Mouse (Mus musculus): ENCODE data around the gene Atf6b. TPM values are rescaled to one million over a fixed set of nuclear protein-coding genes. Genes with fewer than 3 reads are reported as not detected.

The Atf6b gene
- polyA plus RNA-seq, 1 experiment from 2014 or later, result 73.5 TPM

DNA sequence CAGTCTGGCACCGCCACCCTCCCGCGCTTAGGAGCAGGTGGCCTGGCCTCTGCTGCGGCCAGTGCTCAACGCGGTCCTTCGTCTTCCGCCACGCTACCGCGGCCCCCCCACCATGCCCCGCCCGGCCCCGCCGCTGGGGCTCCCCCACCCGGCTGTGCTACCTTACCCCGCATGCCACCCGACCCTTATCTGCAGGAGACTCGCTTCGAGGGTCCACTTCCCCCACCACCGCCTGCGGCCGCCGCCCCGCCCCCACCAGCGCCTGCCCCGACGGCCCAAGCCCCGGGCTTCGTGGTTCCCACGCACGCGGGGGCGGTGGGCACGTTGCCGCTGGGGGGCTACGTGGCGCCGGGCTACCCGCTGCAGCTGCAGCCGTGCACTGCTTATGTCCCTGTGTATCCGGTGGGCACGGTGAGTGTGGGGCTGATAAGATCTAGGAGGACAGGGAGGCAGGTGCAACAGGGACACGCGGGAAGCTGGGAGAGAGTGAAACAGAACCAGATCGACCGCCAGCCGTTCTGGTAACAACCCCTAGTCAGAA is 16.1 kb upstream of the Atf6b start:
- Histone ChIP-seq H3K9ac (ENCODE audit: low read length) (peak overlapping the region; percentile 55), H3K4me2 (ENCODE audit: low read depth, low read length) (peak overlapping the region; percentile 51), H3K9me3 (replicated peaks; ENCODE audit: control insufficient read depth, low read length) (no peaks in the 10 kb centered on the region), H3K4me1 (ENCODE audit: control insufficient read depth, insufficient read depth, low read length) (peaks cover 46% of the 10 kb centered on the region), H3K36me3 (ENCODE audit: control insufficient read depth, insufficient read depth, low read length) (no peaks in the 10 kb centered on the region), H3K27ac (ENCODE audit: low read length) (no peak overlapping the region), H3K27me3 (ENCODE audit: control insufficient read depth, insufficient read depth, low read length) (peaks cover 25% of the 10 kb centered on the region), H3K4me3 (replicated peaks; ENCODE audit: low read length) (peak overlapping the region; percentile 48)
- no peak for ATAC-seq (ENCODE audit: insufficient read depth, low FRiP score)
- WGBS, result 3% methylated on average over 48 of the region's 48 CpGs

DNA sequence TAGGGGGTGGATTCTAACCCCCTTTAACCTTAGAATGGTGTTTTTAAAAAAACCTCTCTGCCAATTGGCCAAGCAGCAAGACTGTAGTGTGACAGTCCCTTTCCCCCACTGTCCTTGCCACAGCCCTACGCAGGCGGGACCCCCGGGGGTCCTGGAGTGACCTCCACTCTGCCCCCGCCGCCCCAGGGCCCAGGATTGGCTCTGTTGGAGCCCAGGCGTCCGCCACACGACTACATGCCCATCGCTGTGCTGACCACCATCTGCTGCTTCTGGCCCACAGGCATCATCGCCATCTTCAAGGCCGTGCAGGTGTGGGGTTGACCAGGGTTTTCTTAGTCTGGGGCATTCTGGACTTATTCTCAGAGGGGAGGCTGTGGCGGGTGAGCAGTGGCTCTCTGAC is 15.3 kb upstream of the Atf6b start:
- H3K4me1 ChIP-seq (ENCODE audit: control insufficient read depth, insufficient read depth, low read length), result peaks cover 39% of the 10 kb centered on the region

DNA sequence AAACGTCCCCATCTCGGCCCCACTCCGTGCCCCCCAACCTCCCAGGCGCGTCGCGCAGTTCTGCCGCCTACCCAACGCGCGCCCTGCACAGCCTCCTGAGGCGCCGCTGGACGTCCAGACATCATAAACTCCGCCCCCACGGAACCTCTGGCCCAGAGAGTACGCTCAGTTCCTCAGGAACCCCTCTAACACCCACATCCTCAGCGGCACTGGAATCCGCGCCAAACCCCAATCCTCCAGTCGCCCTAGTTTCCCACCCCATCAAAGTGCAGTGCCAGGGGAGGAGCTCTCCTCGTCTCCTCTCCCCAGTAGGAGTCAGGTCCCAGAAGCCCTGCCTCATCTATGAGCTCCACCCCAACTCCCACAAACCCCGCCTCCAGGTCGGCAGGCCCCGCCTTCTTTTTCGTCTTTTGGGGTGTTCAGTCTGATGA is 14.7 kb upstream of the Atf6b start:
- 2% methylated on average over 26 of the region's 26 CpGs for WGBS
- H3K27ac ChIP-seq (ENCODE audit: low read length), result peak overlapping the region; percentile 73
- H3K9me3 ChIP-seq (replicated peaks; ENCODE audit: control insufficient read depth, low read length), result no peaks in the 10 kb centered on the region
- H3K4me3 ChIP-seq (replicated peaks; ENCODE audit: low read length), result peak overlapping the region; percentile 48
- peak overlapping the region; percentile 65 for H3K9ac ChIP-seq (ENCODE audit: low read length)
- peaks cover 39% of the 10 kb centered on the region for H3K4me1 ChIP-seq (ENCODE audit: control insufficient read depth, insufficient read depth, low read length)
- H3K4me2 ChIP-seq (ENCODE audit: low read depth, low read length), result peak overlapping the region; percentile 70
- H3K27me3 ChIP-seq (ENCODE audit: control insufficient read depth, insufficient read depth, low read length), result peaks cover 25% of the 10 kb centered on the region
- H3K36me3 ChIP-seq (ENCODE audit: control insufficient read depth, insufficient read depth, low read length), result no peaks in the 10 kb centered on the region
- peak; percentile 61 for ATAC-seq (ENCODE audit: insufficient read depth, low FRiP score)

More for the DNA sequence above, 15.3 kb upstream of the Atf6b start:
- WGBS, result 11% methylated on average over 12 of the region's 12 CpGs
- Histone ChIP-seq H3K36me3 (ENCODE audit: control insufficient read depth, insufficient read depth, low read length) (no peaks in the 10 kb centered on the region), H3K4me2 (ENCODE audit: low read depth, low read length) (peak overlapping the region; percentile 70), H3K27ac (ENCODE audit: low read length) (0 out of 2 replicates have a peak overlapping the region, but pooled peaks have one; percentile 62), H3K27me3 (ENCODE audit: control insufficient read depth, insufficient read depth, low read length) (peaks cover 25% of the 10 kb centered on the region), H3K9me3 (replicated peaks; ENCODE audit: control insufficient read depth, low read length) (no peaks in the 10 kb centered on the region), H3K9ac (ENCODE audit: low read length) (peak overlapping the region; percentile 65), H3K4me3 (replicated peaks; ENCODE audit: low read length) (peak overlapping the region; percentile 48)
- ATAC-seq (ENCODE audit: insufficient read depth, low FRiP score), result no peak

DNA sequence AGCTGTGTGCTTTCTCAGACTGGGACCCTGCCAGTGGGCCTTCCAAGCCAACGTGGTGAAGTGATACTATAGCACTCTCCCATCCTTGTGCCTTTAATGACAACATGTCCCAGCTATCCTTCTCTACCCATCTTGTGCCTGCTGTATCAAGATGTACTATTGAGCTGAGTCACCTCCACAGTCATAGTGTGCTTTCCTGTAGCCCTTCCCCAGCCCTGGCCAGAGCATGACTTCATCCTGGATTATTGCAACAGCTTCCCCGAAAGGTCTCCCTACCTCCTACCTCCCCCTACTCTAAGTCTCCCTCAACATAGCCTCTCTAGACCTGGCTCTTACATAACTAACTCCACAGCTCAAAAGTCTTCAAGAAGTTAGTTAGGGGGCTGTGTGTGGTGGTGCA is 11.3 kb upstream of the Atf6b start:
- WGBS, result 58% methylated on average over 2 of the region's 2 CpGs
- no peaks in the 10 kb centered on the region for H3K9me3 ChIP-seq (replicated peaks; ENCODE audit: control insufficient read depth, low read length)
- H3K4me3 ChIP-seq (replicated peaks; ENCODE audit: low read length), result no peak overlapping the region
- peaks cover 15% of the 10 kb centered on the region; the same call in 1 of the 2 replicates for H3K27me3 ChIP-seq (ENCODE audit: control insufficient read depth, insufficient read depth, low read length)
- no peak overlapping the region for H3K27ac ChIP-seq (ENCODE audit: low read length)
- H3K36me3 ChIP-seq (ENCODE audit: control insufficient read depth, insufficient read depth, low read length), result no peaks in the 10 kb centered on the region
- no peak overlapping the region for H3K9ac ChIP-seq (ENCODE audit: low read length)
- no peak overlapping the region for H3K4me2 ChIP-seq (ENCODE audit: low read depth, low read length)
- peaks cover 20% of the 10 kb centered on the region for H3K4me1 ChIP-seq (ENCODE audit: control insufficient read depth, insufficient read depth, low read length)
- no peak for ATAC-seq (ENCODE audit: insufficient read depth, low FRiP score)

DNA sequence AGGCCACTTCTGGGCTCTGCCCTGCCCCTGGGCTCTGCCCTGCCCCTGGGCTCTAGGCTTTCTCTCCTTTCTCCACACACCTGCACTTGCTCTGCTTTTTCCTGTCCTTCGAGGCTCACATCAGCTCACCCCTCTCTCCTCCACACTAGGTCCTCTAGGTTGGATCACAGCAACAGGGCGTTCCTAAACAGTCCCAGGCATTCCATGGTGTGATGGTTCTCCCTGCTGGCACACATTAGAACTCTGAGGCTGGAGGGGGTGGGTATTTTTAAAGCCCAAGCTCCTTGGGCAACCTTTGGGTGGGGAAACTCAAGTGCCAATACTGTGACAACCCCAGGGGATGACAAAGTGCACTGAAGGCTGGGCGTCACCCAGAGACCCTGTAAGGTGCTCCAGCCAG is 9.5 kb upstream of the Atf6b start:
- H3K4me2 ChIP-seq (ENCODE audit: low read depth, low read length), result no peak overlapping the region
- H3K27me3 ChIP-seq (ENCODE audit: control insufficient read depth, insufficient read depth, low read length), result peaks cover 4% of the 10 kb centered on the region; the same call in 1 of the 2 replicates
- peaks cover 12% of the 10 kb centered on the region; the same call in 1 of the 2 replicates for H3K4me1 ChIP-seq (ENCODE audit: control insufficient read depth, insufficient read depth, low read length)
- no peaks in the 10 kb centered on the region for H3K36me3 ChIP-seq (ENCODE audit: control insufficient read depth, insufficient read depth, low read length)
- no peak overlapping the region for H3K27ac ChIP-seq (ENCODE audit: low read length)
- H3K9me3 ChIP-seq (replicated peaks; ENCODE audit: control insufficient read depth, low read length), result no peaks in the 10 kb centered on the region
- no peak overlapping the region for H3K9ac ChIP-seq (ENCODE audit: low read length)
- H3K4me3 ChIP-seq (replicated peaks; ENCODE audit: low read length), result no peak overlapping the region
- WGBS, result 61% methylated on average over 3 of the region's 3 CpGs
- no peak for ATAC-seq (ENCODE audit: insufficient read depth, low FRiP score)

DNA sequence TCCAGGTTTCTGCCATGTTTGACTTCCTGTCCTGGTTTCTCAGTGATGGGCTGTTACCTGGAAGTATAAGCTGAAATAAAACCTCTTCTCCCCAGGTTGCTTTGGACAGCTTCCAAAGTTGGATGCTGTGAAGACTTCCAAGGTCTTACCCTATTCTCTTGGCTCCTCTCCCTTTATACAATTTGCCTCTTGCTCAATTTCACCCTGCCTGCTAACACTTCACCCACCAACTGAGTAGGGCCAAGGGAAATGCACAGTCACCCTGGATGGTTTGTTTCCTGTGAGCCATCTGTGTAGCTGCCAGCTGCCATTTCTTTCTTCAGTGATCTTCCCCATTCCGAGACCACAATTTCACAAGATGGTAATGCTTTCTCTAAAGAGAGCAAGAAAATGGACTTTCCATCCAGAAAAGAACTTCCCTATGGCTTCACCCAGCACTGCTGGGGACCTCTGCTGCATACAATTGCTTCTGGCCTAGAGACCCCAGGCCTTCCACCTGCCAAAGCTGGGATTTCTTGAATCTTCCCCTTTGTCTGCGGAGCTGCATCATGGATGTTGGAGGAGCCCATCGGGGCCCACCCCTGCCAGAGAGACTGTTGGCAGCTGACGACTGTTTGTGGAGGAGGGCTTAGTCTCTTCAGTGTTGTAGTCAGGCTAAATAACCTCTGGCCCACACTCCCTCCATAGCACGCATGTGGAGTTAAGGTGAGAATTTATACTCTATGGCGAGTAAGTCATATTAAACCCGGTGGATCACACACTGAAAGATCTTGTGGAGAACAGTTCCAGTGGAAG is 7.3 kb upstream of the Atf6b start:
- H3K27ac ChIP-seq (ENCODE audit: low read length), result peak overlapping the region; percentile 35; the same call in 1 of the 2 replicates
- WGBS, result 69% methylated on average over 7 of the region's 7 CpGs
- H3K36me3 ChIP-seq (ENCODE audit: control insufficient read depth, insufficient read depth, low read length), result no peaks in the 10 kb centered on the region
- no peak for ATAC-seq (ENCODE audit: insufficient read depth, low FRiP score)
- H3K27me3 ChIP-seq (ENCODE audit: control insufficient read depth, insufficient read depth, low read length), result no peaks in the 10 kb centered on the region; the same call in 1 of the 2 replicates
- peaks cover 15% of the 10 kb centered on the region; the same call in 1 of the 2 replicates for H3K4me1 ChIP-seq (ENCODE audit: control insufficient read depth, insufficient read depth, low read length)
- peak overlapping the region; percentile 7; the same call in 1 of the 2 replicates for H3K9ac ChIP-seq (ENCODE audit: low read length)
- no peak overlapping the region for H3K4me2 ChIP-seq (ENCODE audit: low read depth, low read length)
- H3K9me3 ChIP-seq (replicated peaks; ENCODE audit: control insufficient read depth, low read length), result no peaks in the 10 kb centered on the region
- no peak overlapping the region for H3K4me3 ChIP-seq (replicated peaks; ENCODE audit: low read length)

DNA sequence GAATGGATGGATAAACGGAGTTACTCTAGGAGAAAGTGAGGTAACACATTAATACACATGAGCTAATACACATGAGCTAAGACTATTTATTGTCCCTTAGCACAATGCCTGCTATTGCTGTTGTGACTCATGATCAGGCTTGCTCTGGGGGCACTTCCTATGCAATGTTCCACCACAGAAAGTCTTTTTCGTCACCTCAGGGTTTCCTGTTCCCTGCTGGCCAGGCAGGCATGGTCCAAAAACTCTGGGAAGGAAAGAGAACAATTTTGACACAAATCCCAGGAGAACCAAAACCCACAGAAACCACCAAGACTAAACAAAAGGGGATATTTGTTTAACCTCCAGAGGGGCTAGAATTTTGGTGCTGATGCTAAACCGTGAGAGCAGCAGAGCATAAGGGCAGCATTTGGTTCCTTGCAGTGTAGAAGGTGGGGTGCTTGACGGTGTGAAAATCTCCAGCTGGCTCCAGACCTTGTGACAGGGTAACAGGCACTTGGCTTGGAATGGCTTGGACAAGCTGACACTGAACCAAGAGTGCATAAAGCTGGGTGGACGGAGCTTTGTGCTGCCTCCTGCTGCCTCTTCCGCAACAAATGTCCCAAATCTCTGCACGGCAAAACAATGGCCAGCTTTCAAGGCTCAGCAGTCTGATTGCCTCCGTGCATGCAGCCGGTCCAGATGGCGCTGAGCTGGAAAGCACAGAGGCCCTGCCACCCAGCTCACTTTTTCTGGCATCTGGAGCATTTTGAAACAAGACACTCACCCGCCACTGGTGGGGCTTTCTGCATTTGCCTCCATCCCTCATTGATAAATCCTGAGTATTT is 6.0 kb upstream of the Atf6b start:
- H3K4me3 ChIP-seq (replicated peaks; ENCODE audit: low read length), result no peak overlapping the region
- peak; percentile 22; the same call in 1 of the 2 replicates for ATAC-seq (ENCODE audit: insufficient read depth, low FRiP score)
- peak overlapping the region; percentile 59 for H3K9ac ChIP-seq (ENCODE audit: low read length)
- no peaks in the 10 kb centered on the region; the same call in 1 of the 2 replicates for H3K27me3 ChIP-seq (ENCODE audit: control insufficient read depth, insufficient read depth, low read length)
- H3K4me2 ChIP-seq (ENCODE audit: low read depth, low read length), result peak overlapping the region; percentile 13; the same call in 1 of the 2 replicates
- H3K9me3 ChIP-seq (replicated peaks; ENCODE audit: control insufficient read depth, low read length), result no peaks in the 10 kb centered on the region
- peaks cover 23% of the 10 kb centered on the region for H3K4me1 ChIP-seq (ENCODE audit: control insufficient read depth, insufficient read depth, low read length)
- WGBS, result 15% methylated on average over 11 of the region's 11 CpGs
- H3K27ac ChIP-seq (ENCODE audit: low read length), result peak overlapping the region; percentile 82
- no peaks in the 10 kb centered on the region for H3K36me3 ChIP-seq (ENCODE audit: control insufficient read depth, insufficient read depth, low read length)

DNA sequence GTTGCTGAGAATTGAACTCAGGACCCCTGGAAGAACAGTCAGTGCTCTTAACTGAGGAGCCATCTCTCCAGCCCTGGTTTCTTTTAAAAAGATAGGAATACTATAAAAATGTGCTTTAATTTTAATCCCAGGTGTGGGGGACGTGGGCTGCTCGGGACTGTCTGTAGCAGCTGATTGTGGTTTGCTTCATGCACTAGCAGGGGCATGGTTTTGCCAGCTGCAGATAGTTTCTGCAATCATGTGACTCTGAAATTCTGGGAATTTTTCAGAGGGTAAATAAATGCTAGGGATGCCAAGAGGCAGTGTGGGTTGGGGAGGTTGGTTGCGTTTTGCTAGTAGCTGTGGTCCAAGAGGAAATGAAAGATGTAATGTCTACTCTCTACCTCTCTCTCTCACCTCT is 5.0 kb upstream of the Atf6b start:
- H3K36me3 ChIP-seq (ENCODE audit: control insufficient read depth, insufficient read depth, low read length), result no peaks in the 10 kb centered on the region
- ATAC-seq (ENCODE audit: insufficient read depth, low FRiP score), result no peak
- no peaks in the 10 kb centered on the region; the same call in 1 of the 2 replicates for H3K27me3 ChIP-seq (ENCODE audit: control insufficient read depth, insufficient read depth, low read length)

More for the DNA sequence above, 5.0 kb upstream of the Atf6b start:
- H3K4me3 ChIP-seq (replicated peaks; ENCODE audit: low read length), result no peak overlapping the region
- no peak overlapping the region for H3K27ac ChIP-seq (ENCODE audit: low read length)
- WGBS, result 67% methylated on average over 3 of the region's 3 CpGs
- H3K9ac ChIP-seq (ENCODE audit: low read length), result no peak overlapping the region
- H3K9me3 ChIP-seq (replicated peaks; ENCODE audit: control insufficient read depth, low read length), result no peaks in the 10 kb centered on the region
- H3K4me1 ChIP-seq (ENCODE audit: control insufficient read depth, insufficient read depth, low read length), result peaks cover 23% of the 10 kb centered on the region
- H3K4me2 ChIP-seq (ENCODE audit: low read depth, low read length), result no peak overlapping the region
